Mouse (Mus musculus) heart, adult 2 months (tissue): ENCODE results near the gene Ascl1. TPM values are rescaled to one million over a fixed set of nuclear protein-coding genes. Genes with fewer than 3 reads are reported as not detected.
A peak's percentile ranks its signal among the peaks of the same experiment; 100 is the strongest.

Source experiments
- DNase-seq, 2 experiments: peaks; one replicate each; pipeline ENCODE4 v3.0.0; 2021
- H3K27ac ChIP-seq: fragments of 200-600 bp; 2 replicates; pipeline ENCODE4 v1.8.1; 2022
- H3K27me3 ChIP-seq: fragments of 200-500 bp; 2 replicates; pipeline ENCODE4 v1.6.1; 2012; ENCODE audit warnings: mild to moderate bottlenecking, low read length, inconsistent platforms, mixed read lengths; ENCODE audit not compliant: control insufficient read depth, insufficient read depth
- H3K36me3 ChIP-seq: fragments of 200-500 bp; 2 replicates; pipeline ENCODE4 v1.6.1; 2012; ENCODE audit warnings: low read length, inconsistent platforms; ENCODE audit not compliant: control insufficient read depth, insufficient read depth
- H3K4me1 ChIP-seq: fragments of 200-500 bp; 2 replicates; pipeline ENCODE4 v1.6.1; 2011; ENCODE audit warnings: low read length; ENCODE audit not compliant: control insufficient read depth, insufficient read depth
- H3K4me3 ChIP-seq: fragments of 200-600 bp; 2 replicates; pipeline ENCODE4 v1.8.1; 2022
- H3K79me2 ChIP-seq: fragments of 200-500 bp; replicated peaks from 2 replicates; pipeline ENCODE4 v1.6.1; 2012; ENCODE audit warnings: mild to moderate bottlenecking, inconsistent platforms, low read length, moderate library complexity, mixed read lengths; ENCODE audit not compliant: control insufficient read depth, insufficient read depth
- H3K9ac ChIP-seq: fragments of 200-500 bp; 2 replicates; pipeline ENCODE4 v1.6.1; 2012; ENCODE audit warnings: low read depth, mild to moderate bottlenecking, control low read depth, inconsistent platforms, low read length, mixed read lengths
- CTCF ChIP-seq: fragments of 200-600 bp; IDR thresholded peaks from 2 replicates; pipeline ENCODE4 v1.8.1; 2022; ENCODE audit warnings: antibody characterized with exemption, mild to moderate bottlenecking, moderate library complexity
- EP300 ChIP-seq: fragments of 200-500 bp; IDR thresholded peaks from 2 replicates; pipeline ENCODE4 v1.6.1; 2011; ENCODE audit warnings: low read depth, low read length, control low read depth; ENCODE audit not compliant: insufficient read depth
- POLR2A ChIP-seq: fragments of 200-500 bp; IDR thresholded peaks from 2 replicates; pipeline ENCODE4 v1.6.1; 2011; ENCODE audit warnings: mild to moderate bottlenecking, low read depth, low read length, control low read depth; ENCODE audit not compliant: insufficient read depth
- WGBS: fragments of 180-500 bp; shearing (Covaris S2); methylation state at CpG from one replicate; pipeline ENCODE4 v1.1.7; 2018; 5-methylcytosine and 5-hydroxymethylcytosine counted together
- intact Hi-C: fragments of 180-260 bp; cut with DNase I; formaldehyde crosslinking; loops from one replicate; pipeline ENCODE4 v1.15.1; 2025
- polyA plus RNA-seq: library from polyadenylated mRNA; depleted of rRNA; stranded (reverse); fragments of >200 nt; gene quantifications from 2 replicates; pipeline ENCODE4 v1.2.3, GENCODE M21; 2012
- total RNA-seq, 2 experiments: library from RNA; stranded (reverse); gene quantifications; 2 replicates each; pipeline ENCODE4 v1.2.3; 2021

Ascl1 gene
- total and polyA plus RNA-seq, 3 experiments = 0.06 to 0.10 TPM; not detected in 1

- whole genome bisulfite sequencing = 77% methylated on average over 4 of the region's 4 CpGs
- H3K27ac ChIP-seq = no peak overlapping the region
- no peak for DNase-seq
- no peaks in the 10 kb centered on the region for H3K36me3 ChIP-seq
- TF ChIP-seq CTCF (no peak), EP300 (no peak), POLR2A (no peak)
- no peak overlapping the region for H3K9ac ChIP-seq
- H3K79me2 ChIP-seq = no peaks in the 10 kb centered on the region
- H3K4me1 ChIP-seq = no peaks in the 10 kb centered on the region
- no peak overlapping the region for H3K4me3 ChIP-seq
- H3K27me3 ChIP-seq = no peaks in the 10 kb centered on the region
- intact Hi-C loops = loop anchor here (10.0 kb wide), 1 partner anchor 414 kb away; no protein-coding TSS in a partner anchor
These were observed 15.1 kb upstream of the Ascl1 start for GRCm38 (mm10) chr10:87508581-87508980.

GRCm38 (mm10) chr10:87503946-87504345 lies 10.5 kb upstream of the Ascl1 start:
- no peak overlapping the region for H3K27ac ChIP-seq
- no peak overlapping the region for H3K9ac ChIP-seq
- intact Hi-C loops = loop anchor here (1.0 to 10.0 kb wide), 2 partner anchors 409 to 479 kb away; no protein-coding TSS in a partner anchor
- 1% methylated on average over 10 of the region's 10 CpGs for WGBS
- peak; percentile 9 to 33 for DNase-seq
- H3K4me3 ChIP-seq = no peak overlapping the region
- H3K36me3 ChIP-seq = no peaks in the 10 kb centered on the region
- H3K4me1 ChIP-seq = no peaks in the 10 kb centered on the region
- TF ChIP-seq POLR2A (no peak), EP300 (0 out of 2 replicates have a peak, but pooled peaks have one; percentile 35), CTCF (peak; percentile 86)
- no peaks in the 10 kb centered on the region for H3K79me2 ChIP-seq
- 0 out of 2 replicates have a peak, but pooled peaks cover 1% of the 10 kb centered on the region for H3K27me3 ChIP-seq

GRCm38 (mm10) chr10:87502283-87502682 lies 8.8 kb upstream of the Ascl1 start:
- H3K79me2 ChIP-seq = no peaks in the 10 kb centered on the region
- 25% methylated on average over 5 of the region's 5 CpGs for WGBS
- no peaks in the 10 kb centered on the region for H3K36me3 ChIP-seq
- intact Hi-C loops = loop anchor here (10.0 kb wide), 1 partner anchor 407 kb away; no protein-coding TSS in a partner anchor
- TF ChIP-seq CTCF (0 out of 2 replicates have a peak, but pooled peaks have one; percentile 10), POLR2A (no peak), EP300 (no peak)
- H3K27me3 ChIP-seq = peaks cover 3% of the 10 kb centered on the region
- H3K9ac ChIP-seq = no peak overlapping the region
- H3K4me3 ChIP-seq = no peak overlapping the region
- no peak for DNase-seq
- H3K4me1 ChIP-seq = no peaks in the 10 kb centered on the region
- no peak overlapping the region for H3K27ac ChIP-seq

- no peak for TF ChIP-seq CTCF
- TF ChIP-seq POLR2A = no peak
- TF ChIP-seq EP300 = no peak
- no peaks in the 10 kb centered on the region for H3K36me3 ChIP-seq
- no peaks in the 10 kb centered on the region for H3K79me2 ChIP-seq
- H3K27me3 ChIP-seq = peaks cover 3% of the 10 kb centered on the region
- WGBS = 23% methylated on average over 7 of the region's 7 CpGs
- no peaks in the 10 kb centered on the region for H3K4me1 ChIP-seq
- H3K4me3 ChIP-seq = no peak overlapping the region
- DNase-seq = no peak
- intact Hi-C loops = loop anchor here (10.0 kb wide), 1 partner anchor 407 kb away; no protein-coding TSS in a partner anchor
- no peak overlapping the region for H3K27ac ChIP-seq
- no peak overlapping the region for H3K9ac ChIP-seq
These were observed 8.2 kb upstream of the Ascl1 start for GRCm38 (mm10) chr10:87501659-87502042.

GRCm38 (mm10) chr10:87500926-87501658 lies 7.6 kb upstream of the Ascl1 start:
- Histone ChIP-seq H3K27ac (no peak overlapping the region), H3K79me2 (no peaks in the 10 kb centered on the region), H3K27me3 (peaks cover 3% of the 10 kb centered on the region), H3K9ac (no peak overlapping the region), H3K4me3 (no peak overlapping the region), H3K4me1 (no peaks in the 10 kb centered on the region), H3K36me3 (no peaks in the 10 kb centered on the region)
- no peak for DNase-seq
- TF ChIP-seq CTCF = no peak
- no peak for TF ChIP-seq EP300
- no peak for TF ChIP-seq POLR2A
- 28% methylated on average over 20 of the region's 20 CpGs for WGBS
- intact Hi-C loops = loop anchor here (10.0 kb wide), 1 partner anchor 406 kb away; no protein-coding TSS in a partner anchor

GRCm38 (mm10) chr10:87497056-87497455 lies 3.6 kb upstream of the Ascl1 start:
- H3K27me3 ChIP-seq = peaks cover 6% of the 10 kb centered on the region
- no peak overlapping the region for H3K4me3 ChIP-seq
- H3K27ac ChIP-seq = no peak overlapping the region
- intact Hi-C loops = no loop called here
- no peaks in the 10 kb centered on the region for H3K36me3 ChIP-seq
- DNase-seq = no peak
- H3K79me2 ChIP-seq = no peaks in the 10 kb centered on the region
- WGBS = 89% methylated on average over 2 of the region's 2 CpGs
- TF ChIP-seq EP300 = no peak
- TF ChIP-seq CTCF = no peak
- no peak overlapping the region for H3K9ac ChIP-seq
- H3K4me1 ChIP-seq = no peaks in the 10 kb centered on the region
